Mouse (Mus musculus): ENCODE results near the gene Synj2. TPM values are rescaled to one million over a fixed set of nuclear protein-coding genes. Genes with fewer than 3 reads are reported as not detected.

The Synj2 gene
- polyA plus RNA-seq, 1 experiment from 2014 or later, result 3.5 TPM

Other genes starting within 250 kb of the Synj2 start
- gene Snx9, start 100.0 kb upstream of the Synj2 start, polyA plus RNA-seq (2015; fragmentation: Nextera tagmentation; extraction: Ambion mirVana), result 52.6 and 61.6 TPM in 2 replicates
- 3.9 and 4.6 TPM in 2 replicates for gene Serac1, start 138.5 kb downstream of the Synj2 start, polyA plus RNA-seq (2015; fragmentation: Nextera tagmentation; extraction: Ambion mirVana)
- gene Gtf2h5, start 138.5 kb downstream of the Synj2 start, polyA plus RNA-seq (2015; fragmentation: Nextera tagmentation; extraction: Ambion mirVana), result 138 and 151 TPM in 2 replicates
- 60.1 and 79.1 TPM in 2 replicates for gene Tulp4, start 165.2 kb downstream of the Synj2 start, polyA plus RNA-seq (2015; fragmentation: Nextera tagmentation; extraction: Ambion mirVana)